Mouse (Mus musculus) G1E (cell line): ENCODE data around the gene Csad. TPM values are rescaled to one million over a fixed set of nuclear protein-coding genes. Genes with fewer than 3 reads are reported as not detected.

Experiments
- ATAC-seq: 2 replicates; pipeline ENCODE4 v1.8.0; 2016; ENCODE audit warnings: mild to moderate bottlenecking; ENCODE audit not compliant: insufficient number of reproducible peaks, poor library complexity, low FRiP score, severe bottlenecking; ENCODE audit errors: extremely low read depth
- DNase-seq: peaks from one replicate; pipeline ENCODE4 v3.0.0; 2012; ENCODE audit warnings: low spot score
- H3K27me3 ChIP-seq: 2 replicates; pipeline ENCODE4 v1.6.1; 2012; ENCODE audit warnings: mild to moderate bottlenecking, low read length, inconsistent platforms; ENCODE audit not compliant: insufficient read depth
- H3K36me3 ChIP-seq: replicated peaks from 2 replicates; pipeline ENCODE3; 2012; ENCODE audit warnings: mild to moderate bottlenecking, inconsistent platforms
- H3K4me1 ChIP-seq: 2 replicates; pipeline ENCODE4 v1.6.1; 2012; ENCODE audit warnings: low read depth, low read length, inconsistent platforms, mixed read lengths; ENCODE audit not compliant: insufficient read depth
- H3K4me3 ChIP-seq: 2 replicates; pipeline ENCODE4 v1.5.1; 2012; ENCODE audit warnings: low read depth, mild to moderate bottlenecking, inconsistent platforms, low read length, moderate library complexity, mixed read lengths
- H3K9me3 ChIP-seq: replicated peaks from 2 replicates; pipeline ENCODE4 v1.6.1; 2012; ENCODE audit warnings: inconsistent platforms
- CTCF ChIP-seq: IDR thresholded peaks from 2 replicates; pipeline ENCODE4 v1.5.1; 2012; ENCODE audit warnings: low read depth, low read length, inconsistent platforms, mixed read lengths
- GATA1 ChIP-seq: IDR thresholded peaks from 2 replicates; pipeline ENCODE4 v1.6.1; 2012; ENCODE audit warnings: borderline replicate concordance, low read length, inconsistent platforms, mixed read lengths
- GATA2 ChIP-seq: IDR thresholded peaks from 2 replicates; pipeline ENCODE4 v1.6.1; 2012; ENCODE audit warnings: low read depth, low read length, inconsistent platforms, borderline replicate concordance
- POLR2AphosphoS5 ChIP-seq: IDR thresholded peaks from 2 replicates; pipeline ENCODE4 v1.6.1; 2012; ENCODE audit warnings: low read depth, low read length, inconsistent platforms; ENCODE audit not compliant: insufficient replicate concordance
- TAL1 ChIP-seq: conservative IDR thresholded peaks from 2 replicates; pipeline ENCODE4 v1.6.1; 2012; ENCODE audit warnings: low read depth, low read length, inconsistent platforms, mixed read lengths
- polyA plus RNA-seq: library from polyadenylated mRNA; stranded (reverse); fragments of >175 nt; gene quantifications from 2 replicates; pipeline ENCODE4 v1.2.3, GENCODE M21; 2012
- total RNA-seq, 2 experiments: library from RNA; stranded (forward) in 1 of 2; stranded (reverse) in 1 of 2; fragments of 200-1000 nt in 1 of 2; fragments of >200 nt in 1 of 2; fragmentation: Nextera tagmentation in 1 of 2; gene quantifications; 2 replicates each; pipeline ENCODE4 v1.2.3; 2014 to 2017

Gene Csad
- total RNA-seq (2014; fragmentation: Nextera tagmentation) (2.1 and 11.9 TPM in 2 replicates), total RNA-seq (2017) (4.2 and 4.9 TPM in 2 replicates), polyA plus RNA-seq (3.1 and 4.2 TPM in 2 replicates)

GRCm38 (mm10) chr15:102204674-102205505, at the start of gene Csad:
Csad (minus strand) TSS chr15:102204724.
- peaks cover 55% of the 10 kb centered on the region for H3K4me1 ChIP-seq
- no peak for DNase-seq
- H3K4me3 ChIP-seq, result peak within 1 kb of the TSS; percentile 86
- no peaks in the 10 kb centered on the region for H3K27me3 ChIP-seq
- H3K36me3 ChIP-seq, result peaks cover 60% of the 10 kb centered on the region
- ATAC-seq, result no peak
- TF ChIP-seq TAL1, result no peak
- no peak for TF ChIP-seq CTCF
- TF ChIP-seq GATA1, result no peak
- TF ChIP-seq POLR2AphosphoS5, result no peak
- no peak for TF ChIP-seq GATA2
- no peaks in the 10 kb centered on the region for H3K9me3 ChIP-seq

- no peak for TF ChIP-seq POLR2AphosphoS5
- TF ChIP-seq TAL1, result no peak
- no peak for TF ChIP-seq GATA2
- no peak for TF ChIP-seq CTCF
- TF ChIP-seq GATA1, result no peak
- DNase-seq, result no peak
- ATAC-seq, result no peak
- peaks cover 66% of the 10 kb centered on the region for H3K4me1 ChIP-seq
- H3K4me3 ChIP-seq, result no peak overlapping the region
- H3K27me3 ChIP-seq, result peaks cover 93% of the 10 kb centered on the region
- H3K9me3 ChIP-seq, result no peaks in the 10 kb centered on the region
- H3K36me3 ChIP-seq, result no peaks in the 10 kb centered on the region
Measured at GRCm38 (mm10) chr15:102250521-102250920, 46.0 kb upstream of the Csad start.

- Histone ChIP-seq H3K9me3 (no peaks in the 10 kb centered on the region), H3K4me1 (peaks cover 66% of the 10 kb centered on the region), H3K27me3 (peaks cover 93% of the 10 kb centered on the region), H3K36me3 (no peaks in the 10 kb centered on the region), H3K4me3 (no peak overlapping the region)
- TF ChIP-seq POLR2AphosphoS5 (no peak), GATA2 (no peak), CTCF (no peak), TAL1 (no peak), GATA1 (no peak)
- DNase-seq (no peak), ATAC-seq (no peak)
Measured at GRCm38 (mm10) chr15:102249967-102250366, 45.4 kb upstream of the Csad start.

- TF ChIP-seq POLR2AphosphoS5, result no peak
- no peak for TF ChIP-seq GATA1
- no peak for TF ChIP-seq TAL1
- no peak for TF ChIP-seq CTCF
- no peak for TF ChIP-seq GATA2
- Histone ChIP-seq H3K4me3 (no peak overlapping the region), H3K4me1 (peaks cover 66% of the 10 kb centered on the region), H3K9me3 (no peaks in the 10 kb centered on the region), H3K27me3 (peaks cover 96% of the 10 kb centered on the region), H3K36me3 (no peaks in the 10 kb centered on the region)
- DNase-seq (no peak), ATAC-seq (no peak)
Measured at GRCm38 (mm10) chr15:102249251-102249691, 44.7 kb upstream of the Csad start.

GRCm38 (mm10) chr15:102248812-102249191, 44.3 kb upstream of the Csad start:
- no peak for DNase-seq
- no peaks in the 10 kb centered on the region for H3K9me3 ChIP-seq
- TF ChIP-seq GATA1 (no peak), CTCF (no peak), TAL1 (no peak), POLR2AphosphoS5 (no peak), GATA2 (no peak)
- peaks cover 96% of the 10 kb centered on the region for H3K27me3 ChIP-seq
- peaks cover 66% of the 10 kb centered on the region for H3K4me1 ChIP-seq
- no peak overlapping the region for H3K4me3 ChIP-seq
- no peak for ATAC-seq
- no peaks in the 10 kb centered on the region for H3K36me3 ChIP-seq

- no peak for ATAC-seq
- H3K27me3 ChIP-seq, result peaks cover 96% of the 10 kb centered on the region
Measured at GRCm38 (mm10) chr15:102248131-102248811, 43.7 kb upstream of the Csad start.

More at GRCm38 (mm10) chr15:102248131-102248811, 43.7 kb upstream of the Csad start:
- DNase-seq, result no peak
- Histone ChIP-seq H3K9me3 (no peaks in the 10 kb centered on the region), H3K4me3 (peak overlapping the region; percentile 74), H3K4me1 (peaks cover 66% of the 10 kb centered on the region), H3K36me3 (no peaks in the 10 kb centered on the region)
- TF ChIP-seq GATA1, result no peak
